Mouse (Mus musculus) adrenal gland, postnatal 10 days (tissue): ENCODE measurements around the gene Taf1b. TPM values are rescaled to one million over a fixed set of nuclear protein-coding genes. Genes with fewer than 3 reads are reported as not detected.
A peak's percentile ranks its signal among the peaks of the same experiment; 100 is the strongest.
"Not testable (repeated sequence)": the region's sequence is repeated elsewhere in the genome, so short reads cannot be mapped to it uniquely, and the experiment has no call there.

Experiments used
- DNase-seq: peaks from one replicate; pipeline ENCODE4 v3.0.0; 2021; ENCODE audit warnings: mixed read lengths
- long read RNA-seq, 2 experiments: library from polyadenylated mRNA; stranded (forward); transcript quantifications; one replicate each; pipeline ENCODE4 v2.0.0; 2021
- total RNA-seq, 2 experiments: library from RNA; stranded (reverse); gene quantifications; 2 replicates each; pipeline ENCODE4 v1.2.3; 2021

Gene Taf1b
- total RNA-seq: 10 to 100 TPM; 14.7 to 15.3 TPM
- long read RNA-seq, experiment 1, transcript Taf1b-201 (15 exons, 2,209 nt): major isoform, 18 of 24 reads
- long read RNA-seq, experiment 1, partial matches to known transcripts: 2 of 24 reads
- long read RNA-seq, experiment 1, other reads (novel, unspliced or antisense): 4 of 24 reads
- long read RNA-seq, experiment 2, transcript Taf1b-201 (15 exons, 2,209 nt): major isoform, 9 of 15 reads
- long read RNA-seq, experiment 2, partial matches to known transcripts: 3 of 15 reads
- long read RNA-seq, experiment 2, other reads (novel, unspliced or antisense): 2 of 15 reads

GRCm38 (mm10) chr12:24498150-24498840, at the start of gene Taf1b:
Gene Taf1b (plus strand): TSS chr12:24498359.
- DNase-seq: peak; percentile 89

- peak; percentile 21 for DNase-seq
These were observed 37.8 kb upstream of the Taf1b start for GRCm38 (mm10) chr12:24460406-24460805.

GRCm38 (mm10) chr12:24462121-24462520, 36.0 kb upstream of the Taf1b start:
- DNase-seq: not testable (repeated sequence)

GRCm38 (mm10) chr12:24463490-24463889, 34.7 kb upstream of the Taf1b start:
- DNase-seq: not testable (repeated sequence)

DNA sequence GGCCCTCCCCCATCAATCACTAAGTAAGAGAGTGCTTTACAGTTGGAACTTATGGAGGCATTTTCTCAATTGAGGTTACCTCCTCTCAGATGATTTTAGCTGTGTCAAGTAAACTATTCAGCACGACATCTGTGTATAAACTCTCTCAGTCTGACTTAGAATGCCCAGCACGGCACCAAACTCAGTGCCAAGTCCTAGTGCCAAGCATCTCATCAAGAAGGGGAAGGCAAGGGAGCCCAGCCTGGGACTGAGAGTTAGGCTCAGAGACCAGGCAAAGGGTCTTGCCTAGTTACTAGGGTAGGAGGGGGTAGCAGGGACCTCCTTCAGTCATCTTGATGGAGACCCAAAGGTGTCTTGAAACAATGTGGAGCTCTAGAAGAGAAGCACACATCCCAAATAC, 29.2 kb upstream of the Taf1b start:
- DNase-seq: no peak

DNA sequence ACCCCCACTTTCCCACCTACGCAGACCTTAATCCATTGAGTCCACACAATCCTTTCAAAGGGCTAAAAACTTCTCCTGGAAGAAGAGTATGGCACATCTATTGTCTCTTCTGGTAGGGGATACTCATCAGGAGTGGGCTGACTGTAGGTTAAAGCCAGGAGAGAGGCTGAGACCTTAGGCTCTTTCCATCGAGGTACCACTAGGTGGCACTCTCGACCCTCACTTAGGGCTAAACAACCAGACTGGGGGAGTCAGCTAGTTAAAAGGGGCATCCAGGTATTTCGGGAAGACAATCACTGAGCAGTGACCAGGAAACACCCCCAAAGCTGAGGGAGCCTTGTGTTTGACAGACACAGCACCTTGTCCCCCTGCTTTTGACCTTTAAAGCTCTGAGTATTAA, 27.2 kb upstream of the Taf1b start:
- DNase-seq: peak; percentile 73

GRCm38 (mm10) chr12:24473221-24473620, 24.9 kb upstream of the Taf1b start:
- DNase-seq: no peak

DNA sequence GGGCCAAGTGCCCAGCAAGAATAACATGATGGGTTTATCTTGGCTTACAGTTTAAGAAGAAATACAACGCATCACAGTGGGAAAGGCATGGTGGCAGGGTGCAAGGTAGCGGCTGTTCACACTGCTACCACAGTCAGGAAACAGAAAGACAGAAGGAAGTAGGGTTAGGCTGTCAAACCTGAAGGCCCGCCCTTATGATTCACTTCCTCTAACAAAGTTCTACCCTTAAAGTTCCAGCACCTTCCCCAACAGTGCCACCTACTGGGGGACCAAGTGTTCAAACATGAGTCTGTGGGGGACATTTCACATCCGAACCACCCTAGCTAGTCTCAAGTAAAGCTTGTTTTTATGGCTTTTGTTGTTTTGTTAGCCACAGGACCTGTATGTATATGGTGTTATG, 13.2 kb upstream of the Taf1b start:
- DNase-seq: no peak

GRCm38 (mm10) chr12:24486882-24487281, 11.3 kb upstream of the Taf1b start:
- DNase-seq: no peak

DNA sequence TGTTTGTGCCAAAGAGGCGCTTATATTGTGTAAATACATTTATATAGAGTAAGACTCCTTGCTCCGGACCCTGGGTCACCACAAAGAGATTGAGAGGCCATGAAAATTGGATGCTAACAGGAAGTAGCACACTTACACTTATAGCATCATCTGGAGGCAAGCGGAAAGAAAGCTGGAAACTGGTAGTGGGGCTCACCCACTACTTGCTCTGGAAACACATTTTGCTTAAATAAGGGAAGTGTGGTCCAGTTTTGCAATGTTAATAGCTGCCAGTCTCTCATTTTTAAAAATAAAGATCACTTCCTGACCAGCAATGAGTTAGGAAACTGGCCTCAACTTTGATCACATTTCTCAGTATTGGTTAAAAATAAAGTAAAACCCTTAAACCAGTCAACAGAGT, 5.7 kb upstream of the Taf1b start:
- DNase-seq: not testable (repeated sequence)

GRCm38 (mm10) chr12:24493011-24493410, 5.1 kb upstream of the Taf1b start:
- DNase-seq: no peak

DNA sequence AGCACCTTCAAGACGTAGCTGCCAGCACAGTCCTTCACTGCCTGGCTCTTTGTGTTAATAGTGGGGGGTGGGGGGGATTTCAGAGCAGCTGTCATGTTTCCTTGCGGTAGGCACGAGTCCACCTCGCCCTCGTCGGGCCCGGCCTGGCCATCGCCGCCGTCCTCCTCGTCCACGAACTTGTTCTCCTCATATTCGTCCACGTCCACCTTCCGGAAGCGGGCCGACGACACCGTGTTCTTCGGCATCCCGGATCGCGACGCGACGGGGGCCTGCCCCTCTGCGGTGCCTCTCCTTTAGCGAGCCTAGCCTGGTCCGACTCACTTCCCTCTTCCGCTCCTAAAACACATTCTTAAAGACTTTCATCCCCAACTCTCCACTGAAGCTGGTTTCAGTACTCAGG, 4.7 kb upstream of the Taf1b start:
- DNase-seq: peak; percentile 15

DNA sequence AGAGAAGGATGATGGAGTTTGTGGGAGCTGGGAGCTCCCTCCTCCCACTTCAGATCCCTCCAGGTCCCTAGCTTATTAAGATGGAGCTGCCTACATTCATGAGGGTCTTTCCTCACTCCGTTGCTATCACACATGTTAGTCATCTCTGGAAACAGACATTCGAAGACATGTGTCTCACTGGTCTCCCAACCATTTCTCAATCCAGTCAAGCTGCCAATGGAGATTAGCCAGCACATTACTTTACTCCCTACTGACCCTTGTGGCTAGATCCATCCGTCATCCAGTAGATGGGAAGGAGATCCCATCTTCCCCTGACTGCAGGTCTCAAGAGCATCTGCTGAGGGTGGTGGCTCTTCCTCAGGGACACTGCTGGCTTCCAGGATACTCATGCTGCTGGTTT, 3.4 kb upstream of the Taf1b start:
- not testable (repeated sequence) for DNase-seq

GRCm38 (mm10) chr12:24498841-24499485, 804 bp downstream of the Taf1b start:
- DNase-seq: not testable (repeated sequence)

GRCm38 (mm10) chr12:24517118-24517517, 19.0 kb downstream of the Taf1b start:
- DNase-seq: no peak

DNA sequence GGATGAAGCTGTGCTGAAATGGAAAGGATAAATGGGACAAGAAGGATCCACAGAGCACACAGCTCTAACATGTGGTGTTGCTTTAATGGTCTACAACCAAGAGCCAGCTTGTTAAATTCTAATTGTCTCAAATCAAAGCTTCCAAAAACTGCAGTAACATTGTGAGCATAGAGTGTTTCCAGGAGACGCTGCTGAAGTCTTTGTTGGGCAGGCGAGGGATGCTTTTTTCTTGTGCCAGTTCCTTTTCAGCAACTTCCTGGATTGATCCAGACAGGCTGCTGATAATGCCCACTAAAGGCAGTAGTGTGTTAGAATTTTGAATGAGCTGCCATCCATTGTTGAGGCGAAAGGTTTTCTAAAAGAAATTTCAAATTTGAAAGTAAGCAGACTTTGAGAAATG, 22.9 kb downstream of the Taf1b start:
- DNase-seq: no peak

DNA sequence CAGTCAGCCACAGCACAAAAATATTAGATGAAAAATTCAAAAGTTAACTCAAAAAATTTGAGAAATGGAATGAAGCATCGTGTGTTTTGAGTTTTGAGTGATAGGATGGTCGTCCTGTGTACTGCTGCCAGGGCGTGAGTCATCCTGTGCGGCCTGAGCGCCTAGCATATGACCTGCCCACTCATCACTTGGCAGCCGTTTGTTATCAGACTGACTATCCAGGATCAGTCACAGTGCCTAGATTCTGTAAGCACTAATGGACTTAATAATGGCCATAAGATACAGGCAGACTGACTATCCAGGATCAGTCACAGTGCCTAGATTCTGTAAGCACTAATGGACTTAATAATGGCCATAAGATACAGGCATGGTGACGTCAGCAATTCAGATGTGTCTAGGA, 26.9 kb downstream of the Taf1b start:
- DNase-seq: peak; percentile 69

GRCm38 (mm10) chr12:24536390-24536789, 38.2 kb downstream of the Taf1b start:
- DNase-seq: no peak

DNA sequence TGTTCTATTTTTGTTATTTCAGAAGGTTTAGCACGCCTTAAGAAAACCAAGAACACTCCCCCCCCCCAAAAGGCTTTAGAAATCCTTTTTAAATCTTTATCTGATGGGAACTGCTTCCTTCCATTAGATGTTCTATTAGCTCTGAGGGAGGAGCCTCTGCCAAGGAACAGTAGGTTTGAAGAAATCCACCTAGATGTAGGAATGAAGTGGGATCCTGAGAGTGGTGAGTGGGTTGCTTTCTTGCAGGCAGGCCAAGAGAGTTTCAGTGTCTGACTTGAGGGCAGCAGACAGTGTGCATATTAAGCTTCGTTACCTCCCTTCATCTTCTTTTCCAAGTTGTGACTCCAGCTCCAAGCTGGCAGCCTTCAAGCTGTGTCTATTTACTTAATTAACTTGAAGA, 39.0 kb downstream of the Taf1b start:
- DNase-seq: no peak

DNA sequence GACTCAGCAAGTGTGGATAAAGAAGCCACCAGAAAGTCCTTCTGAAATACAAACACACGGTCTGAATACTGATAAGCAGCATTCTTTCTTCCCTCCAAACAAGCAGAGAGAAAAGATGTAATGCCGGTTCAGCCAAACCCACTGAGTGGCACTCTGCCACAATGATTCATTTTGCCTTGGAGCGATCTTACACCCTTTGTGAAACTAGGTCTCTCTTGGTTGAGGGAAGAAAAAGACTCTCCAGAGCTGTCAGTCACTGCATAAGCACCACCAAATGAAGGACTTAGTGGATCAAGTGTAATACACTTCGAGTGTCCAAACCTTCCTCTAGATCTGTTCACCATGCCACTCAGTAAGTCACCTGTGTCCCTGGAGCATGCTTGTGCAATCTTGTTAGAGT, 39.8 kb downstream of the Taf1b start:
- DNase-seq: peak; percentile 61

- no peak for DNase-seq
These were observed 43.4 kb downstream of the Taf1b start for GRCm38 (mm10) chr12:24541426-24542154.

- DNase-seq: no peak
These were observed 49.5 kb downstream of the Taf1b start for GRCm38 (mm10) chr12:24547686-24548085.

DNA sequence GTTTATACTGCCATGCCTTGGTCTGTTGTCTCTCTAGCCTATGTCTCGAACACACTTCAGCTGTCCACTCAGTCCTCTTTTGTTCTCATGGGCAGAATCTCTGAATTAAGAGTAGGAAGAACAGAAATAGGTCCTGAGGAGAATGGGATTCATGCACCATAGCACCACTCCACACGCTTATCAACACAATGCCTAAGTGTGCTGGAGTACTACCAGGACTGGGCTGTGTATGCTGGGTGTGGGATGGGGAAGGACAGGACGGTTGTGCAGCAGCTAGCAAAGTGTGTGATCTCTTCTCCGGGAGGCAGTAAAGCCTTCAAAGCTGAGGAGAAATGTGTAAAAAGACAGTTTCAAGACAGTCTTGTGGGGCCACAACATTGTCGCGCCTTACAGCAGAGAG, 50.7 kb downstream of the Taf1b start:
- no peak for DNase-seq
